Mouse (Mus musculus) midbrain, embryonic 11.5 days (tissue): Measurements from ENCODE around the gene Rbsn. TPM values are rescaled to one million over a fixed set of nuclear protein-coding genes. Genes with fewer than 3 reads are reported as not detected.

Experiments
- ATAC-seq: fragments of 200-750 bp; cut with Nextera tagmentation; 2 replicates; pipeline ENCODE4 v1.8.0; 2017; ENCODE audit warnings: moderate TSS enrichment, moderate library complexity; ENCODE audit not compliant: low FRiP score
- DNase-seq: peaks from one replicate; pipeline ENCODE4 v3.0.0; 2015; ENCODE audit warnings: low spot score; ENCODE audit errors: missing footprints
- H3K27ac ChIP-seq: fragments of 300-500 bp; sonication (generic); 2 replicates; pipeline ENCODE4 v1.5.1; 2014; ENCODE audit warnings: low read depth, low read length
- H3K27me3 ChIP-seq: fragments of 300-500 bp; sonication (generic); 2 replicates; pipeline ENCODE4 v1.6.1; 2014; ENCODE audit warnings: mild to moderate bottlenecking, low read length, moderate library complexity, mixed read lengths; ENCODE audit not compliant: control insufficient read depth, insufficient read depth
- H3K36me3 ChIP-seq: fragments of 300-500 bp; sonication (generic); 2 replicates; pipeline ENCODE4 v1.6.1; 2014; ENCODE audit warnings: mild to moderate bottlenecking, low read length, moderate library complexity, mixed read lengths; ENCODE audit not compliant: control insufficient read depth, insufficient read depth
- H3K4me1 ChIP-seq: fragments of 300-500 bp; sonication (generic); 2 replicates; pipeline ENCODE4 v1.6.1; 2014; ENCODE audit warnings: low read length; ENCODE audit not compliant: control insufficient read depth, insufficient read depth
- H3K4me2 ChIP-seq: fragments of 300-500 bp; sonication (generic); 2 replicates; pipeline ENCODE4 v1.6.1; 2014; ENCODE audit warnings: mild to moderate bottlenecking, moderate library complexity
- H3K4me3 ChIP-seq: fragments of 300-500 bp; sonication (generic); 2 replicates; pipeline ENCODE4 v1.5.1; 2014; ENCODE audit warnings: low read depth, low read length
- H3K9ac ChIP-seq: fragments of 300-500 bp; sonication (generic); 2 replicates; pipeline ENCODE4 v1.6.1; 2014; ENCODE audit warnings: low read length
- H3K9me3 ChIP-seq: fragments of 300-500 bp; sonication (generic); 2 replicates; pipeline ENCODE4 v1.6.1; 2016; ENCODE audit warnings: low read length; ENCODE audit not compliant: control insufficient read depth
- WGBS: fragments of 180-500 bp; shearing (Covaris S2); extraction: QIAGEN DNeasy Blood & Tissue Kit; methylation state at CpG from one replicate; pipeline ENCODE4 v1.1.7; 2014; 5-methylcytosine and 5-hydroxymethylcytosine counted together
- polyA plus RNA-seq: library from polyadenylated mRNA; unstranded; fragments of >200 nt; fragmentation: Nextera tagmentation; extraction: Ambion mirVana; gene quantifications from 2 replicates; pipeline ENCODE4 v1.2.1, GENCODE M21; 2014

Gene Rbsn
- polyA plus RNA-seq, 1 experiment from 2014 or later: 15.8 TPM

- peak; percentile 84 for DNase-seq
- under 1% methylated on average over 48 of the region's 48 CpGs for WGBS
These were observed 511 bp downstream of the Rbsn start for GRCm38 (mm10) chr6:92214055-92214772.

GRCm38 (mm10) chr6:92199414-92199813, 15.3 kb downstream of the Rbsn start:
- ATAC-seq (no peak), DNase-seq (no peak)
- Histone ChIP-seq H3K36me3 (peaks cover 12% of the 10 kb centered on the region; the same call in 1 of the 2 replicates), H3K27ac (no peak overlapping the region), H3K9me3 (no peaks in the 10 kb centered on the region), H3K27me3 (no peaks in the 10 kb centered on the region), H3K4me3 (no peak overlapping the region), H3K9ac (no peak overlapping the region), H3K4me2 (no peak overlapping the region), H3K4me1 (no peaks in the 10 kb centered on the region)
- 93% methylated on average over 8 of the region's 8 CpGs for WGBS

More at GRCm38 (mm10) chr6:92214055-92214772, 511 bp downstream of the Rbsn start:
- 0 out of 2 replicates have a peak, but pooled peaks cover 2% of the 10 kb centered on the region for H3K36me3 ChIP-seq
- H3K27me3 ChIP-seq: no peaks in the 10 kb centered on the region
- H3K4me1 ChIP-seq: peaks cover 11% of the 10 kb centered on the region
- peak overlapping the region; percentile 65 for H3K27ac ChIP-seq
- H3K4me2 ChIP-seq: peak overlapping the region; percentile 96
- no peaks in the 10 kb centered on the region for H3K9me3 ChIP-seq
- peak overlapping the region; percentile 88 for H3K4me3 ChIP-seq
- peak overlapping the region; percentile 85 for H3K9ac ChIP-seq
- peak; percentile 79 for ATAC-seq

- peak overlapping the region; percentile 86 for H3K9ac ChIP-seq
- H3K4me1 ChIP-seq: peaks cover 10% of the 10 kb centered on the region
- no peaks in the 10 kb centered on the region for H3K27me3 ChIP-seq
- H3K4me3 ChIP-seq: peak overlapping the region; percentile 81
- ATAC-seq: peak; percentile 74
- H3K36me3 ChIP-seq: peaks cover 2% of the 10 kb centered on the region
- H3K27ac ChIP-seq: no peak overlapping the region; the same call in 1 of the 2 replicates
- WGBS: 5% methylated on average over 10 of the region's 10 CpGs
- H3K9me3 ChIP-seq: no peaks in the 10 kb centered on the region
- H3K4me2 ChIP-seq: peak overlapping the region; percentile 81
- no peak for DNase-seq
These were observed 30.5 kb downstream of the Rbsn start for GRCm38 (mm10) chr6:92184178-92184577.

GRCm38 (mm10) chr6:92183621-92184131, 31.0 kb downstream of the Rbsn start, which contains the start of gene Mrps25:
Gene Mrps25, minus strand, starts transcription at chr6:92184033.
- Histone ChIP-seq H3K36me3 (peaks cover 2% of the 10 kb centered on the region), H3K4me2 (peak within 1 kb of the TSS; percentile 81), H3K4me1 (peaks cover 10% of the 10 kb centered on the region), H3K9ac (peak within 1 kb of the TSS; percentile 86), H3K4me3 (peak within 1 kb of the TSS; percentile 81), H3K27me3 (no peaks in the 10 kb centered on the region), H3K9me3 (no peaks in the 10 kb centered on the region), H3K27ac (no peak within 1 kb of the TSS; the same call in 1 of the 2 replicates)
- ATAC-seq (peak; percentile 93), DNase-seq (peak; percentile 98)
- under 1% methylated on average over 42 of the region's 42 CpGs for WGBS

GRCm38 (mm10) chr6:92176450-92176849, 38.3 kb downstream of the Rbsn start:
- peaks cover 18% of the 10 kb centered on the region; the same call in 1 of the 2 replicates for H3K36me3 ChIP-seq
- no peak for DNase-seq

GRCm38 (mm10) chr6:92162724-92163123, 52.0 kb downstream of the Rbsn start:
- Histone ChIP-seq H3K4me3 (no peak overlapping the region), H3K27ac (no peak overlapping the region), H3K4me2 (no peak overlapping the region), H3K27me3 (no peaks in the 10 kb centered on the region), H3K36me3 (peaks cover 30% of the 10 kb centered on the region), H3K4me1 (no peaks in the 10 kb centered on the region), H3K9me3 (no peaks in the 10 kb centered on the region), H3K9ac (no peak overlapping the region)
- 95% methylated on average over 1 of the region's 1 CpGs for WGBS
- ATAC-seq: no peak
- DNase-seq: no peak

More at GRCm38 (mm10) chr6:92176450-92176849, 38.3 kb downstream of the Rbsn start:
- WGBS: 93% methylated on average over 1 of the region's 1 CpGs
- no peak overlapping the region for H3K27ac ChIP-seq
- no peak for ATAC-seq
- H3K9me3 ChIP-seq: no peaks in the 10 kb centered on the region
- H3K9ac ChIP-seq: no peak overlapping the region
- no peaks in the 10 kb centered on the region for H3K4me1 ChIP-seq
- H3K4me2 ChIP-seq: no peak overlapping the region
- no peaks in the 10 kb centered on the region for H3K27me3 ChIP-seq
- H3K4me3 ChIP-seq: no peak overlapping the region

- Histone ChIP-seq H3K4me1 (no peaks in the 10 kb centered on the region), H3K4me2 (no peak overlapping the region), H3K9ac (no peak overlapping the region), H3K9me3 (no peaks in the 10 kb centered on the region), H3K36me3 (peaks cover 32% of the 10 kb centered on the region; the same call in 1 of the 2 replicates), H3K4me3 (no peak overlapping the region), H3K27ac (no peak overlapping the region), H3K27me3 (no peaks in the 10 kb centered on the region)
- ATAC-seq (no peak), DNase-seq (no peak)
- WGBS: 92% methylated on average over 3 of the region's 3 CpGs
These were observed 55.9 kb downstream of the Rbsn start for GRCm38 (mm10) chr6:92158801-92159200.

GRCm38 (mm10) chr6:92153774-92154173, 61.0 kb downstream of the Rbsn start:
- no peak for DNase-seq

GRCm38 (mm10) chr6:92145881-92146280, 68.8 kb downstream of the Rbsn start:
- WGBS: 95% methylated on average over 4 of the region's 4 CpGs
- no peaks in the 10 kb centered on the region for H3K27me3 ChIP-seq
- no peak overlapping the region for H3K9ac ChIP-seq
- ATAC-seq (no peak), DNase-seq (no peak)
- no peak overlapping the region for H3K4me3 ChIP-seq
- H3K36me3 ChIP-seq: peaks cover 5% of the 10 kb centered on the region; the same call in 1 of the 2 replicates
- no peak overlapping the region for H3K27ac ChIP-seq
- H3K4me2 ChIP-seq: no peak overlapping the region
- no peaks in the 10 kb centered on the region for H3K4me1 ChIP-seq
- H3K9me3 ChIP-seq: no peaks in the 10 kb centered on the region

More at GRCm38 (mm10) chr6:92153774-92154173, 61.0 kb downstream of the Rbsn start:
- no peaks in the 10 kb centered on the region for H3K9me3 ChIP-seq
- no peaks in the 10 kb centered on the region for H3K27me3 ChIP-seq
- no peak overlapping the region for H3K4me3 ChIP-seq
- WGBS: 97% methylated on average over 1 of the region's 1 CpGs
- H3K36me3 ChIP-seq: peaks cover 15% of the 10 kb centered on the region; the same call in 1 of the 2 replicates
- no peaks in the 10 kb centered on the region for H3K4me1 ChIP-seq
- no peak for ATAC-seq
- no peak overlapping the region for H3K4me2 ChIP-seq
- no peak overlapping the region for H3K9ac ChIP-seq
- no peak overlapping the region for H3K27ac ChIP-seq
